Mouse (Mus musculus): Measurements from ENCODE around the gene C1qtnf1.
"Not testable (repeated sequence)": the region's sequence is repeated elsewhere in the genome, so short reads cannot be mapped to it uniquely, and the experiment has no call there.

The C1qtnf1 gene

GRCm38 (mm10) chr11:118427986-118428385 lies at the start of gene C1qtnf1:
Gene C1qtnf1 (plus strand): TSS chr11:118428203.
- DNase-seq, result no peak

GRCm38 (mm10) chr11:118378656-118379055 lies 49.3 kb upstream of the C1qtnf1 start:
- no peak for DNase-seq

GRCm38 (mm10) chr11:118379251-118380009 lies 48.6 kb upstream of the C1qtnf1 start:
- peak; percentile 70 for DNase-seq

- not testable (repeated sequence) for DNase-seq
Measured at GRCm38 (mm10) chr11:118387816-118388215, 40.2 kb upstream of the C1qtnf1 start.

GRCm38 (mm10) chr11:118393991-118394390 lies 34.0 kb upstream of the C1qtnf1 start:
- DNase-seq, result no peak

- DNase-seq, result no peak
Measured at GRCm38 (mm10) chr11:118394538-118394937, 33.5 kb upstream of the C1qtnf1 start.

GRCm38 (mm10) chr11:118397806-118398530 lies 30.0 kb upstream of the C1qtnf1 start:
- no peak for DNase-seq

- DNase-seq, result no peak
Measured at GRCm38 (mm10) chr11:118399891-118400565, 28.0 kb upstream of the C1qtnf1 start.

- no peak for DNase-seq
Measured at GRCm38 (mm10) chr11:118400566-118400936, 27.5 kb upstream of the C1qtnf1 start.

- DNase-seq, result no peak
Measured at GRCm38 (mm10) chr11:118401195-118401594, 26.8 kb upstream of the C1qtnf1 start.

- DNase-seq, result peak; percentile 42
Measured at GRCm38 (mm10) chr11:118401760-118402280, 26.2 kb upstream of the C1qtnf1 start, which contains the start of gene Lgals3bp. Gene Lgals3bp (minus strand): TSS chr11:118402092.

- no peak for DNase-seq
Measured at GRCm38 (mm10) chr11:118403183-118403582, 24.8 kb upstream of the C1qtnf1 start.

- no peak for DNase-seq
Measured at GRCm38 (mm10) chr11:118403951-118404899, 23.8 kb upstream of the C1qtnf1 start.

GRCm38 (mm10) chr11:118405311-118405710 lies 22.7 kb upstream of the C1qtnf1 start:
- no peak for DNase-seq

GRCm38 (mm10) chr11:118406521-118406920 lies 21.5 kb upstream of the C1qtnf1 start:
- DNase-seq, result no peak

GRCm38 (mm10) chr11:118407318-118407910 lies 20.6 kb upstream of the C1qtnf1 start:
- DNase-seq, result no peak

- no peak for DNase-seq
Measured at GRCm38 (mm10) chr11:118408051-118408740, 19.8 kb upstream of the C1qtnf1 start.

GRCm38 (mm10) chr11:118409106-118410072 lies 18.6 kb upstream of the C1qtnf1 start:
- no peak for DNase-seq

GRCm38 (mm10) chr11:118410073-118410444 lies 17.9 kb upstream of the C1qtnf1 start:
- DNase-seq, result no peak

GRCm38 (mm10) chr11:118410479-118410878 lies 17.5 kb upstream of the C1qtnf1 start:
- DNase-seq, result no peak
